Comparison of ENCODE assay signal across 9 mouse cellular contexts in the genomic region with DNA sequence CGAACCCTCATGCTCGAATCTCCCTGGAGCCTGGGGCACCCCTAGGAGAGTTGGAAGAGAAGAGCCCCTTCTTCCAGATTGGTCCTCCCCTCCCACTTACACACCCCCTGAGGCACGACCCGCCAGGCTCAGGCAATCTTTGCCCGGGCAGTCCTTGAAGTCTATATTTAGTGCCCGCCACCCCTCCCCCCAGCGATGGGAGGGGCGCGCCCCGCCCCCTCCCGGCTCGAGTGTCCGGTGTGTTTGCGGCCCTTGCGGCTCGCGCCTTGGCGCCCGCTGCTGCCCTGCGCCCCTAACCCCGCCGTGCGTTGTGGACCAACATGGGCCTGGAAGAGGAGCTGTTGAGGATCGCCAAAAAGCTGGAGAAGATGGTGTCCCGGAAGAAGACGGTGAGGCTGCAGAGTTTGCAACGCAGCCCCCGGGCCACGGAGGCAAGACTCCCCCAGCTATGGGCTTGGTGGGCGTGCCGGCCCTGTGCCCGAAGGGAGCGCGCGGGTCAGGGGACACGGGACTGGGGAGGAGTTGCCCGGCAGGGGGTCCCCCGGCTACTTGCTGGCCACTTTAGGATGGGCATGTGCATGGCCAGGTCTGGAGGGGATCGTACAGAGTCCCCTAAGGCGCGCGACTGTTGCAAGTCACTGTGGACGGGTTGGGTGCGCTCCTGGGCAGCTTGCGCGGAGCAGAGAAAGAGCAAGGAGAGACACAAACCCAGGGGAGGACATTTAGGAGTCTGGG. TPM values are rescaled to one million over a fixed set of nuclear protein-coding genes. Genes with fewer than 3 reads are reported as not detected.
DNase-seq lines count a peak whose midpoint lies in the region; ATAC-seq and TF ChIP-seq lines count a peak whose summit lies in the region.
"Had no signal": no experiment of that assay in that cellular context is flagged by ENCODE, and none has a peak within 500 bp of the region (broad histone marks: within the 10 kb centered on the region; RNA-seq: fewer than 3 reads in every experiment).

A gene (plus strand): TSS at position 1 of the 735 bp plus-strand sequence.

- peaks cover 9% of the 10 kb centered on the region; the same call in 1 of the 2 replicates for H3K36me3 ChIP-seq in embryonic facial prominence, embryonic 12.5 days
- no peaks in the 10 kb centered on the region for H3K36me3 ChIP-seq in heart, embryonic 14.5 days (ENCODE audit: control insufficient read depth, insufficient read depth, low read length)

- DNase-seq in left cerebral cortex, adult 2 months (ENCODE audit: extremely low spot score in 1 of 2, low spot score in 2 of 2) = no peak
- DNase-seq in left cerebral cortex, adult 11 months (ENCODE audit: low spot score) = no peak
- peak; percentile 81 for DNase-seq in kidney, postnatal 10 days
- DNase-seq in lung, postnatal 36 days = peak; percentile 77
- peak; percentile 40 for DNase-seq in testis, postnatal 14 days (ENCODE audit: low spot score)
- DNase-seq in B cell, adult 2 months = no peak

- H3K4me3 ChIP-seq in left cerebral cortex, adult 2 months = peak within 1 kb of the TSS; percentile 38
- H3K4me3 ChIP-seq in embryonic facial prominence, embryonic 12.5 days = peak within 1 kb of the TSS; percentile 50
- peak within 1 kb of the TSS; percentile 72 to 74 for H3K4me3 ChIP-seq in heart, embryonic 14.5 days (ENCODE audit: control insufficient read depth in 1 of 2, insufficient read depth in 1 of 2, low read depth in 1 of 2, low read length in 2 of 2)

- no peak for TF ChIP-seq CTCF in left cerebral cortex, adult 2 months (IDR thresholded peaks at IDR 0.05)

- no peak within 1 kb of the TSS for H3K27ac ChIP-seq in left cerebral cortex, adult 2 months
- no peak within 1 kb of the TSS for H3K27ac ChIP-seq in embryonic facial prominence, embryonic 12.5 days
- peak within 1 kb of the TSS; percentile 68 to 78 for H3K27ac ChIP-seq in heart, embryonic 14.5 days (replicated peaks in 1 of 2; ENCODE audit: control insufficient read depth in 1 of 2, insufficient read depth in 1 of 2, low read depth in 2 of 2, low read length in 2 of 2)

- H3K9me3 ChIP-seq in embryonic facial prominence, embryonic 12.5 days = no peaks in the 10 kb centered on the region
- H3K9me3 ChIP-seq in heart, embryonic 14.5 days (ENCODE audit: control insufficient read depth, low read length) = no peaks in the 10 kb centered on the region

- ATAC-seq in embryonic facial prominence, embryonic 12.5 days (ENCODE audit: insufficient number of reproducible peaks, insufficient read depth, low FRiP score, low TSS enrichment) = no peak; the same call in 1 of the 2 replicates
- peak; percentile 64 for ATAC-seq in heart, embryonic 14.5 days (ENCODE audit: insufficient number of reproducible peaks, insufficient read depth, low FRiP score, low read depth)

- H3K27me3 ChIP-seq in embryonic facial prominence, embryonic 12.5 days = peaks cover 84% of the 10 kb centered on the region
- H3K27me3 ChIP-seq in heart, embryonic 14.5 days (ENCODE audit: control insufficient read depth, insufficient read depth, low read length) = peaks cover 10% of the 10 kb centered on the region

- H3K4me1 ChIP-seq in embryonic facial prominence, embryonic 12.5 days = peaks cover 33% of the 10 kb centered on the region
- H3K4me1 ChIP-seq in heart, embryonic 14.5 days (ENCODE audit: control insufficient read depth in 2 of 2, insufficient read depth in 2 of 2, low read length in 2 of 2) = peaks cover 23 to 43% of the 10 kb centered on the region in 2 experiments

- under 1% methylated on average over 44 of the region's 46 CpGs for WGBS in embryonic facial prominence, embryonic 12.5 days
- 1% methylated on average over 46 of the region's 46 CpGs for WGBS in heart, embryonic 14.5 days

- H3K4me2 ChIP-seq in embryonic facial prominence, embryonic 12.5 days (replicated peaks) = peak within 1 kb of the TSS; percentile 96
- peak within 1 kb of the TSS; percentile 72 for H3K4me2 ChIP-seq in heart, embryonic 14.5 days (ENCODE audit: low read length)

- peak within 1 kb of the TSS; percentile 47 for H3K9ac ChIP-seq in embryonic facial prominence, embryonic 12.5 days
- H3K9ac ChIP-seq in heart, embryonic 14.5 days (ENCODE audit: low read length) = peak within 1 kb of the TSS; percentile 80

- intact Hi-C loops in left cerebral cortex, adult 2 months (cut with DNase I) = no loop called here

RNA-seq across cellular contexts. Expression of the gene that starts here (rescaled TPM):
- under 1 TPM; 0.68 to 0.93 TPM for total RNA-seq in left cerebral cortex, adult 2 months (2021)
- 2.9 and 4.1 TPM in 2 replicates for polyA plus RNA-seq in embryonic facial prominence, embryonic 12.5 days (2016; fragmentation: Nextera tagmentation; extraction: Ambion mirVana)
- polyA plus RNA-seq in heart, embryonic 14.5 days (2014; fragmentation: Nextera tagmentation; extraction: Ambion mirVana) = 64.7 and 74.6 TPM in 2 replicates
- total RNA-seq: MEL had no signal

Comparison
In these comparisons a context has a peak if more than half of its experiments do, and no peak if none do; other contexts are left out.
1. RNA of the gene that starts here (polyA plus RNA-seq): 64.7 to 74.6 TPM in heart, embryonic 14.5 days; 2.9 to 4.1 TPM in embryonic facial prominence, embryonic 12.5 days; every median in the first group is over 10 times any median in the second.
2. DNase-seq: peak in kidney, postnatal 10 days (single experiment), lung, postnatal 36 days (single experiment) and testis, postnatal 14 days (single experiment); none in left cerebral cortex, adult 2 months (0 of 2), left cerebral cortex, adult 11 months (single experiment) and B cell, adult 2 months (0 of 2).
3. H3K27ac ChIP-seq: peak in heart, embryonic 14.5 days (2 of 2); none in left cerebral cortex, adult 2 months (single experiment) and embryonic facial prominence, embryonic 12.5 days (single experiment).
4. Peak in every context shown above with its lines, with median percentiles within 50 percentile points of each other: H3K4me3 ChIP-seq.